Mouse (Mus musculus): ENCODE data around the gene Dmrt1. TPM values are rescaled to one million over a fixed set of nuclear protein-coding genes. Genes with fewer than 3 reads are reported as not detected.
"Not testable (repeated sequence)": the region's sequence is repeated elsewhere in the genome, so short reads cannot be mapped to it uniquely, and the experiment has no call there.

Gene Dmrt1
- polyA plus RNA-seq (2012; ENCODE audit: insufficient read depth, insufficient read length, missing spikeins), result not detected in 2 replicates

DNA sequence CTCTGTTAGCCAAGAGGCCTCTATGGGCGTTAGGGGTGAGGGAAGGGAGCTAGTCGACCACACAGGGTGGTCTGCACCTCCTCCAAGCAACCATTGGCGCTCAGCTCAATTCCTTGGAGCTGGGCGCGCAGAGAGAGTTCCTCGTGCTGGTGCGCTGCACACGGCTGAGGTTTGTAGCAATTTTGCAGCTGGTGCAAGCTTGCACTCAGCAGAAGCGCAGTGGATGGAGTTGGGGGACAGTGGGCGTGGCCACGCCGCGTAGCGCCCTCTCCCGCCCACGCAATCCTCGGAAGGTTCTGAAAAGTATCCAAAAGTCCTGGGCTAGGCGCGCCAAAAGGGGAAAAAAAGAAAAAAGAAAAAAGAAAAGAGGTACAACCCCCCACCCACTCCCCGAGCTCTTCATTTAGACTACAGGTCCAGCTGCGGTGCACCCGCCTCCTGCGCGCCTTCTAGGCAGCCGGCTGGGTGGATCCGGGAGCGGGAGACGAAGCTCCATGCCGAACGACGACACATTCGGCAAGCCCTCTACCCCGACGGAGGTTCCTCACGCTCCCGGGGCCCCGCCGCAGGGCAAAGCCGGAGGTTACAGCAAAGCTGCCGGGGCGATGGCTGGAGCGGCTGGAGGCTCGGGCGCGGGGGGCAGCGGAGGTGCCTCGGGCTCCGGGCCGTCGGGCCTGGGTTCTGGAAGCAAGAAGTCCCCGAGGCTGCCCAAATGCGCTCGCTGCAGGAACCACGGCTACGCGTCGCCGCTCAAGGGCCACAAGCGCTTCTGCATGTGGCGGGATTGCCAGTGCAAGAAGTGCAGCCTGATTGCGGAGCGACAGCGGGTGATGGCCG lies at the start of gene Dmrt1:
Dmrt1 (plus strand) TSS at position 259 of the 837 bp plus-strand sequence.
- TF ChIP-seq CTCF (IDR thresholded peaks at IDR 0.05; ENCODE audit: low read depth, low read length), result no peak
- TF ChIP-seq POLR2A (IDR thresholded peaks at IDR 0.05; ENCODE audit: borderline replicate concordance, low read depth, low read length), result no peak
- Histone ChIP-seq H3K4me1 (ENCODE audit: control insufficient read depth, insufficient read depth, low read length) (no peaks in the 10 kb centered on the region), H3K27ac (ENCODE audit: insufficient read depth, low read depth, low read length) (no peak within 1 kb of the TSS), H3K4me3 (ENCODE audit: insufficient read depth, low read length) (no peak within 1 kb of the TSS)

DNA sequence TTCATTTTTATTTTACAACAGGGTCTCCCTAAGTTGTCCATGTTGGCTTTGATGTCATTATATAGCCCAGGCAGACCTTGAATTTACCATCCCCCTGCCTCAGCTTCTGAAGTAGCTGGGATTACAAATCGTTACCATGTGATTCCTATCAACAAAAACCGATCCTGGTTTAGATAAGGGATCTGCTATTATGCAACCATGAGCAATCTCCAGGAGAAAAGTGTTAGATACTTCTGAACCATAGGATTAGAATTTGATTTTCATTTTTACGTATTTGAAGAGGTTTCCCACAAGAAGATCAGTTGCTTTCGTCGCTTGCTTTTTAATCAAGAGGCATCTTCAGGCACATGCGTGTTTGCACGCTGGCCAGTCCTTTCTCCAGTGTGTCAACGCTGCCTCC lies 44.7 kb upstream of the Dmrt1 start:
- no peak overlapping the region for H3K4me3 ChIP-seq (ENCODE audit: insufficient read depth, low read length)
- TF ChIP-seq CTCF (IDR thresholded peaks at IDR 0.05; ENCODE audit: low read depth, low read length) (no peak), POLR2A (IDR thresholded peaks at IDR 0.05; ENCODE audit: borderline replicate concordance, low read depth, low read length) (no peak)

DNA sequence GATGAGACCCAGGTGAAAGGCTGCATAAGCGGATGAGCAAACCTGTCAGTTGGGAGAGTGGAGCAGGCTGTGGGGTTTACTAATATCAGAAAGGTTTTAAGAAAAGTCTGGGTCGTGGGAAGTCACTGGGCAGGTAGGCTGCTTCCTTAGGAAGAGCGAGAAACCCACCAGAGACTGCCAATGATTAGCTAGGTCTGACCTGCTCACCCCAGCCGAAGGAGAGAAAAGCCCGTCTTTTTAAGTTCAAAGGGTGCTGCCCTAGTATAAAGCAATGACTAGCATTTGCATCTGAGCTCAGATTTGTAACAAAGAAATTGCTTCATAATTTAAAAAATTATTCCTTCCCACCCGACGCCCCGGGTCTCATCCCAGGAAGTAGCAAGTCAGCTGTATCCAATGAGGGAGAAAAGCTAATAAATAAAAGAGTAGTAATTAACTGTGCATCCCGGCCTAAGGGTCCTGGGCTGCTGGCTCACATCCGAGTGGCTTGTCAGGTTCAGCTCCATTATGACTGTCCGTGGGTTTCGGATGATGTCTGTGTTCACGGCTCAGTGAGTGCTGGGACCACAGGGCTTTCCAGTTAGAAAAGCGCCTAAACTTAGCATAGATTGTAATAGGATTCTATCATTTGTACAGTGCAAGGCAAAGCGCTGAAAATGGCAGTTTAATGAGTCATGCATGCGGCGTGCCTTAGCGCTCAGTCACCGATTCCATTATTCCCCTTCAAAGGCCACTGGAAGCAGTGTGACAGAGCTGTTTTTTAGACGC lies 43.7 kb upstream of the Dmrt1 start:
- Histone ChIP-seq H3K4me3 (ENCODE audit: insufficient read depth, low read length) (no peak overlapping the region), H3K4me1 (ENCODE audit: control insufficient read depth, insufficient read depth, low read length) (no peaks in the 10 kb centered on the region), H3K27ac (ENCODE audit: insufficient read depth, low read depth, low read length) (no peak overlapping the region)
- no peak for TF ChIP-seq CTCF (IDR thresholded peaks at IDR 0.05; ENCODE audit: low read depth, low read length)

More for the DNA sequence above, 44.7 kb upstream of the Dmrt1 start:
- H3K4me1 ChIP-seq (ENCODE audit: control insufficient read depth, insufficient read depth, low read length), result no peaks in the 10 kb centered on the region
- no peak overlapping the region for H3K27ac ChIP-seq (ENCODE audit: insufficient read depth, low read depth, low read length)

DNA sequence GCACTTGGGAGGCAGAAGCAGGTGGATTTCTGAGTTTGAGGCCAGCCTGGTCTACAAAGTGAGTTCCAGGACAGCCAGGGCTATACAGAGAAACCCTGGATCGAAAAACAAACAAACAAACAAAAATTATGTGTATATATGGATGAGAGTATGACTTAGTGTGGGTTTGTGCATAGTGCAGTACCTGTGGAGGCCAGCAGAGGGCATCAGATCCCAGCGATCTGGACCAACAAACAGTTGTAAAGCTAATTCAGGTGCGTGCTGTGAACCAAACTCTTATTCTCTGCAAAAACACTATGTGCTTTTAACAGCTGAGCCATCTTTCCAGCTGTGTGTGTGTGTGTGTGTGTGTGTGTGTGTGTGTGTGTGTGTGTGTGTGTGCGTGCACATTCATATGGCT lies 29.6 kb upstream of the Dmrt1 start:
- peak; percentile 41; the same call in 1 of the 2 replicates for TF ChIP-seq CTCF (IDR thresholded peaks at IDR 0.05; ENCODE audit: low read depth, low read length)
- H3K4me1 ChIP-seq (ENCODE audit: control insufficient read depth, insufficient read depth, low read length); H3K27ac ChIP-seq (ENCODE audit: insufficient read depth, low read depth, low read length); H3K4me3 ChIP-seq (ENCODE audit: insufficient read depth, low read length): not testable (repeated sequence)

DNA sequence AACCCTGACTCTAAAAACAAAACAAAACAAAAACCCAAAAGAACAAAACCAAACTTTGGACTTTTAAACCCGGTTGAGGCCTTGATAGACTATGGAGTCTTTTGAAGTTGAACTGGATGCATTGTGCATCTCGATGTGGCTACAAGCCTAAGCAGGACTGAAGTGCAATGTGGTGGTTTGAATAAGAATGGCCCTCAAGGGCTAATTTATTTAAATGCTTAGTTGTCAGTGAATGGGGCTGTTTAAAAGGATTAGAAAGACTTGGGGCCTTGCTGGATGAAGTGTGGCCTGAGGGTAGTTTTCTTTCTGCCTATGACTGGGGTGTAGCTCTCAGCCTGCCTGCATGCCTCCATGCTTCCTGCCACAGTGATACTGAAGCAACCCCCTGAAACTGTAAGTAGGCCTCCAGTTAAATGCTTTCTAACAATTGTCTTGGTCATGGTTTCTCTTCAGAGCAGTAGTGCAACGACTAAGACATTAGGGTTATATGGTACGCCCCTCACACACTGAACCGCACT lies 26.2 kb upstream of the Dmrt1 start:
- no peak overlapping the region for H3K4me3 ChIP-seq (ENCODE audit: insufficient read depth, low read length)
- TF ChIP-seq CTCF (IDR thresholded peaks at IDR 0.05; ENCODE audit: low read depth, low read length) (no peak), POLR2A (IDR thresholded peaks at IDR 0.05; ENCODE audit: borderline replicate concordance, low read depth, low read length) (no peak)
- no peaks in the 10 kb centered on the region for H3K4me1 ChIP-seq (ENCODE audit: control insufficient read depth, insufficient read depth, low read length)
- no peak overlapping the region for H3K27ac ChIP-seq (ENCODE audit: insufficient read depth, low read depth, low read length)

DNA sequence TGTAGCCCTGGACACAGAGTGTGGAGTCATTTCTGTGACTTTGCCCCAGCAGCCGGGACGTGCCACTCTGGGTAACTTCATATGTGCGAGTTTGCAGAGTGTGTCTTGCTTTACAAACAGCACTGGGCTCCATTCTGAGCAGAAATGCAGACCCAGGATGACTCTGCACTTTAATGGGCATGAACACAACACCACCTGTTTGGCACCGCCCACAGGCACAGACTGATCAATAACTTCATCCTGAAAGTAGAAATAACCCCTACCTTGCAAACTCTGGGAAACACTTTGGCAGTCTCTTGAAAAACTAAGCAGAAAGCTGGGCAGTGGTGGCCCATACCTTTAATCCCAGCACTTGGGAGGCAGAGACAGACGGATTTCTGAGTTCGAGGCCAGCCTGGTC lies 24.6 kb upstream of the Dmrt1 start:
- no peak overlapping the region for H3K27ac ChIP-seq (ENCODE audit: insufficient read depth, low read depth, low read length)
- no peak overlapping the region for H3K4me3 ChIP-seq (ENCODE audit: insufficient read depth, low read length)
- no peaks in the 10 kb centered on the region for H3K4me1 ChIP-seq (ENCODE audit: control insufficient read depth, insufficient read depth, low read length)
- TF ChIP-seq CTCF (IDR thresholded peaks at IDR 0.05; ENCODE audit: low read depth, low read length), result no peak
- TF ChIP-seq POLR2A (IDR thresholded peaks at IDR 0.05; ENCODE audit: borderline replicate concordance, low read depth, low read length), result no peak

DNA sequence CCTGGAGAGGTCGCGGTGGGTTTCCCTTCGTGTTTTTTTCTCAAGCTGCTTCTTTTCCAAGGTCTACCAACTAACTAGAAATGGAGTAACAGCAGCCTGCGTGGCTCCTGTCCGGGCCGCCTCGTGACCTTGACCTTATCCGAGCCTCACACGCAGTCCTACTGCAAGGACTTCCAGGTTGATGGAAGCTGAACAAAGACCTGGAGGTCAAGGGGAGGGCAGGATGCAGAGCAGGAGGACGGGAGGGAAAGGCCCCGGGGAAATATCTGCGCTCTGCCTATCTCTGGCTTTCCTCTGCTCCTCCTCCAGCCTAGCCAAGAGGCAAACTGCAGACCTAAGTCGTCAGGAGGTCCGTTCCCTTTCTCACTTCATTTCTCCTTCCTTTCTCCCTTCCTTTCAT lies 18.9 kb upstream of the Dmrt1 start:
- H3K4me3 ChIP-seq (ENCODE audit: insufficient read depth, low read length), result no peak overlapping the region
- no peak overlapping the region for H3K27ac ChIP-seq (ENCODE audit: insufficient read depth, low read depth, low read length)
- TF ChIP-seq POLR2A (IDR thresholded peaks at IDR 0.05; ENCODE audit: borderline replicate concordance, low read depth, low read length) (no peak), CTCF (IDR thresholded peaks at IDR 0.05; ENCODE audit: low read depth, low read length) (no peak)
- H3K4me1 ChIP-seq (ENCODE audit: control insufficient read depth, insufficient read depth, low read length), result no peaks in the 10 kb centered on the region

DNA sequence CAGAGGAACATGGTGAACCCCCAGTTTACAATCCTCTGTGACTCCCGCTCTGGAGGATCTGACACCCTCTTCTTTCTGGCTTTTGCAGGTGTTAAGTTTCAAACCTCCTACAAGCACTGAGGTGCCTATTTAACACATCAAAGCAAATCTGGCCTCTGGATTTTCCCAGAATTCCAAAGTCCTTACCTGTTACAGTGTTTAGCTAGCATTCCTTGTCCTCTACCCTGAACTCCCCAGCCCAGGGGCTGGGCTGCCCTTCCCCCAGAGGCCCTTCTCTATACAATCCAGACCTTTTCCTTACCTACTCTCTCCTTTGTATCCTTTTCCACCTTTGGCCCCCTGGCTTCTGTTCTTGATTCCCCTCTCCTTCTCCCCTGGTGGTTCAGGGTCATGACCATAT lies 18.1 kb upstream of the Dmrt1 start:
- Histone ChIP-seq H3K27ac (ENCODE audit: insufficient read depth, low read depth, low read length) (no peak overlapping the region), H3K4me3 (ENCODE audit: insufficient read depth, low read length) (no peak overlapping the region), H3K4me1 (ENCODE audit: control insufficient read depth, insufficient read depth, low read length) (no peaks in the 10 kb centered on the region)
- TF ChIP-seq POLR2A (IDR thresholded peaks at IDR 0.05; ENCODE audit: borderline replicate concordance, low read depth, low read length) (no peak), CTCF (IDR thresholded peaks at IDR 0.05; ENCODE audit: low read depth, low read length) (no peak)

DNA sequence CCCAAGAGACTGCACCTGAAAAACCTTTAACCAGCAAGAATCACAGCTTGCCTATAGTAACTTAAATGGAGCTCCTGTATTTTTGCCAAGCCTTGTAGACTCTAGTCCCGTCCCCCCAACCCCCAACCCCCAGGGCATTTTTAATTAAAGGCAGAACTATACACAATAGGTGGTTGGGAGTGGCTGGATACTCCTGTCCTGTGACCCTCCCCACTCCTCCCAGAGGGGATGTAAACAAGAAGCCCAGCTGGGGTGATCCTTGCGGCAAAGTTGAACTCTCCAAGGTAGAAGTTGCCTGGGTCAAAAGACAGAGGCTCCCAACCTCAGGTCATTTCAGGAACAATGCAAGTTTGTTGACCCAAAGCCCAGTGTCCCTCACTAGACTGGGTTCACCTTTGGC lies 16.9 kb upstream of the Dmrt1 start:
- Histone ChIP-seq H3K27ac (ENCODE audit: insufficient read depth, low read depth, low read length) (no peak overlapping the region), H3K4me3 (ENCODE audit: insufficient read depth, low read length) (no peak overlapping the region), H3K4me1 (ENCODE audit: control insufficient read depth, insufficient read depth, low read length) (no peaks in the 10 kb centered on the region)
- TF ChIP-seq POLR2A (IDR thresholded peaks at IDR 0.05; ENCODE audit: borderline replicate concordance, low read depth, low read length) (no peak), CTCF (IDR thresholded peaks at IDR 0.05; ENCODE audit: low read depth, low read length) (no peak)

DNA sequence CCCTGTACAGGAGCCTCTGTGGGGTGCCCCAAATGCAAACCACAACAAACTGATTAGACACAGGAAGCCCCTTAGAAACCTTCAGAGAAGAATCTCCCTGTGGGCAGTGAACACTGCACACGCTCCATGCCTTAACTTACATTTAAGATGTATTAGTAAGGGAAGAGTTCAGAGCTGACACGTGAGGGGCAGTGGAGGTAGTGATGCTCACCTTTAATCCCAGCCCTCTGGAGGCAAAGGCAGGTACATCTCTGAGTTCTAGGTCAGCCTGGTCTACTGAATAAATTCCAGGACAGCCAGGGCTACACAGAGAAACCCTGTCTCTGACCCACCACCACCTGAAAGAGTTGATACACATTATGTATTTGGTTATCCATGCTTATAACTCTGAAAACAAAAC lies 15.9 kb upstream of the Dmrt1 start:
- no peak overlapping the region for H3K27ac ChIP-seq (ENCODE audit: insufficient read depth, low read depth, low read length)
- TF ChIP-seq CTCF (IDR thresholded peaks at IDR 0.05; ENCODE audit: low read depth, low read length) (no peak), POLR2A (IDR thresholded peaks at IDR 0.05; ENCODE audit: borderline replicate concordance, low read depth, low read length) (no peak)
- no peak overlapping the region for H3K4me3 ChIP-seq (ENCODE audit: insufficient read depth, low read length)
- H3K4me1 ChIP-seq (ENCODE audit: control insufficient read depth, insufficient read depth, low read length), result no peaks in the 10 kb centered on the region
